Mouse (Mus musculus) mesoderm, embryonic 11.5 days (tissue): ENCODE measurements at regions not wholly inside any gene's neighbourhood (a gene's known extent, or its start where the extent isn't known, plus 50 kb on each side); places are given as distances from the start of the nearest gene placed in this dataset.

Experiments used
- DNase-seq: peaks from one replicate; pipeline ENCODE4 v3.0.0-alpha.2; 2012; ENCODE audit warnings: low read depth, low spot score

DNA sequence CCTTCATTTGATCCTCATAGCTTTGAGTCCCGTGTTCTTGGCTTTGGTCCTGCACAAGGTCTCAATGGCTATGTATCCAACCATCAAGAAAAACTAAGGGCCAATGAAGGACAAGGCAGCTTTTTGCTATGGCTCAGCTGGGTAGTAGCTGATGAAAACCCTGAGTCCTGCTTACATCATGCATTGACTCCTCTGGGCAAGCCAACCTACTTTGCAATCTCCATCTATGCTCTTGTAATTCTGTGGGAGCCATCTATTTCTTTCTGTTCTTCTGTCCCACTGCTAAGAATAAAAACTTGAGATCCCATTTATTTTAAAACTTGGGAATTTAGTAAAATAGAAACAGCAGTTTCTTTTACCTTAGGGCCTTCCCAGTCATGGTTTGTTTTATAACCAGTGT lies 391.0 kb upstream of the Lmcd1 start:
- DNase-seq: no peak

- no peak for DNase-seq
Measured at GRCm38 (mm10) chr6:111883946-111884345, 389.6 kb upstream of the Lmcd1 start.

GRCm38 (mm10) chr6:111911997-111912396 lies 361.6 kb upstream of the Lmcd1 start:
- no peak for DNase-seq

DNA sequence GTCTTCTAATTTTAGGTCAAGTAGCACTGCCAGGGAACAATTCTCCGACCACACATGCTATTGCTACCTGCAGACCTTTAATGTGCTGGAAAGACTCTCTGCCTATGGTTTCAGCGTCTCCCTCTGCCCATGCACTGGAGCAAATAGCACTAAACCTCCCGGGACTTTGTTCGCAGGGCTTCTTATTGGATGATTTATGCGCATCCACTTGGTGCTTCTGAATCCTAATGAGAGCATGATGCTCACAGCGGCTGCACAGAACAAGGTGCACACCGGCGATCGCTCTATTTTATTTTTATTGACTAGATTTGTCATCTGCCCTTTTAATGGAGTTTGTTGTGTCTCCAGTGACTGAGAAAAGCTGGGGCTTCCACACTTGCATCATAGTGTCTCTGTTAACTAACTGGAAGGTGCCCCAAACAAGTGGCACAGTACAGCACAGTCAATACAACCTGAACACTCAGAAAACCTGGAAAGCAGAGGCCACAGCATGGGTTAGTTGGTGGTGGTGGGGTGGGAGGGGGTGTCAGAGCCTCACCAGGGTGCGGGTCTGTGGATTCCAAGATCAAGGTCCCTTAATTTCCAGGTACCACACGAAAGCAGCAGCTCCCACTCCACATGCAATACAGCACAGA lies 359.7 kb upstream of the Lmcd1 start:
- peak; percentile 19 for DNase-seq

DNA sequence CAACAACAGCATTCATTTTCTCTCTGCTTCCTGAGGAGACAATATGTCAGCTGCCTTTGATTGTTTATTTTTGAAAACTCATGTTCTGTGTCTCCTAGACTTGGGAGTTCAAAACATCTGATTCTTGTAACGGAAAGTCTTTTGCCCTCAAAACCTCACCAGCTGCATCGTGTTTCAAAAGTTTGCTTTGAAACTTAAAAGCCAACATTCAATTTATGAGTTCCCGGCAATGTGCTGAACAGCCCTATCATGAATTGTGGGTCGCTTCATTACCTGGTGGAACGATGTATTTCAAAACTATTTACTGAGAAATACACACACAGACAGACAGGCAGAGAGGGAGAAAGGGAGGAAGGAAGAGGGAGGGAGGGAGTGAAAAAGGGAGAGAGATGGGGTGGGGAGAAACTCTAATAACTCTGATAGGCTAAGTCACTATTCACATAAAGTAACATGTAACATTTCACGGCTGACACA lies 356.3 kb upstream of the Lmcd1 start:
- no peak for DNase-seq

DNA sequence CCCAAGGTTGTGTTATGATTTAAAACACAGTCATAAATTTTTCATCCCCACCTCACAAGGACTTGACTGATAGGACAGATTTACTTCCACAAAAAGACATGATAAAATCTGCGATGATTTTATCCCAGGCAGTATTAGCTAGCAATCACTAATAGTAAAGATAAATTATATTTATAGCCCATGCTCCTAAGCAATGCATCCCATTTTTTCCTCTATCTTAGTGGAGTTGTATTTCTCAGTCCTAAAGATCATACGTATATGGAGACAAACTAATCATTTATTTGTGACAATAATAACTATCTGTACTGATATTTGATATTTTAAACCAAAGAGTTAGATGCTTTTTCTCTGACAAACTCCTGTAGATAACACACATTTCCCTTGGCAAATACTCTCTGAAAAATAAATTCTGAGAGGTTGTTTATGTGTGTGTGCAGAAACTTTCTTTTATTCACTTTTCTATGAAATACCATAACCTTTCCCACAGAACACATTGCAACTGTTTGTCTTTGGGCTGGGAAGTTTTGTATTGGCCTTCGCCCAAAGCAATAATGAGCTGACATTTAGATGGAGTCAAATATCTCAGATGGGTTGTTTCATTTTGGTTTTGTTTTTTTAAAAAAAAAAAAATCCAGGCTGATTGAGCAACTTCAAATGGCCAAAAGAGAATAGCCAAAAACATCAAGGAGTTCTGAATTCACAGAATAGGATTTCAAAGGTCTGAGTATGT lies 355.5 kb upstream of the Lmcd1 start:
- DNase-seq: no peak

DNA sequence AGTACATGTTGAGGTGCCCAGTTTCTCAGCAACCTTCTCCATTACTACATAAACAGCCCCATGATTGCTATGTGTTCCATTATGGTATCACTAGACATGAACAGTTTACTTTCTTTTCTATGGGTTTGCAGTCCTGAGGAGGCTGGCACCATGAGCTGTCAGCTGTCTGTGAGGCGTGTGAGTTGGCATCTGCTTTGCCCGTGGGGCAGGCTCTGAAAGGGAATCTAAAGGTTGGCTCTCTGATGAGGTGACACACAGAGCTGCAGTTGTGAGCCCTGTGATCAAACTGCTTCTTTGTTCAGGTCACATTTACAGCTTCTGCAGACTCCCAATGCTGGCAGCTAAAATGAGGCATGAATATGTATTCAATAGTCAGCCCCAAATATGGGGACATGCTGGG lies 341.0 kb upstream of the Lmcd1 start:
- no peak for DNase-seq

- DNase-seq: no peak
Measured at GRCm38 (mm10) chr6:111954401-111954800, 319.2 kb upstream of the Lmcd1 start.

DNA sequence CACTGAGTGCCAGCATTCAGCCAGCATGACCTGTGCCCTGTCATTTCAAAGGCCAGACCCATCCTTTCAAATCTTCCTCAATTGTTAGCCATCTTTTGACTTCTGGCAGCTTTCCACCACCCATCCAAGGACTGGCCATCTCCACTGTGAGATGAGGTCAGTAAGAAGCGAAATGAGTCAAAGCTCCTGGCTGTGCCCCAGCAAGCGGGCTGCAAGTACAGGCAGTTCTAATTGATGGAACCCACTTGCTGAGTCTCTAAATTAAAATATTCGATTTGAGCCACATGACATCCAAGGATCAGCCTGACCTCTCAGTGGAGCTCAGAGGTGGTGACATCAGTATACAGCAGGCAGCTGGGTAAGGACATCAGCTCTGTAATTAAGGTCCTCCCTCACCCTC lies 307.8 kb upstream of the Lmcd1 start:
- no peak for DNase-seq

DNA sequence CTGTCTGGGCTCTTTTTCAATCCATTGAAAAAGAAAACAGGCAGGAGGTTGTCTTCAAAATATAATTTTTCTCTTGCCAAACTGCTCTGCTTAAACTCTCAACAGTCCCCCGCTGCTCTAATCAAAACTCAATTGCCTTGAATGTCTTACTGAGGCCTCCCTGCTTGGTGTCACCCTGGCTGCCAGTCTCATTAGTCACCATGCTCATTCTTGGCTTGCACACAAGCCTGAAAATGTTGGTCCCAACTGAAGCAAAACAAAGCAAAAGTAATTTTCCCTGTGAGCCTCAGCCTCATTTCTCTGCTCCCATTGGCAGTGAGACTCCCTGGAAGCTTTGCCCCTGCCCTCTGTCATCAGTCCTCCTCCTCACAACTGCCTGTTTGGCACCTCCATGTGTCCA lies 288.1 kb upstream of the Lmcd1 start:
- DNase-seq: no peak

DNA sequence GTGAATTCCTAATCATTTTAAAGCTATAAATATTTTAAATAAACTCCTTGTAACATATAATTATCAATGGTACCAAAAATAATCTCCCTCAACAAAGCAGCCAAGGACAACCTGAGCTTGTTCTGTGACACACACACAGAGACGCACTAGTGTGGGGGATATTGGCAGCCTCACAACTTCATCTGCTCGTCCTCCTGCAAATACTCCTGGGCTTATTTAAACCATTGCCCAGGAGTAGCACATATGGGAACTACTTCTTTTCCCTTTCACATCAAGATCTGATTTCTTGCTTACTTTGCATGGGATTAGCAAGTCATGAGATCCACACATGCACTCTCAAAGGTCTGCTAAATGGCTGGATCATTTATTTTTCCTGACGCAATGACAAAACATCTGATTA lies 277.7 kb upstream of the Lmcd1 start:
- DNase-seq: no peak

DNA sequence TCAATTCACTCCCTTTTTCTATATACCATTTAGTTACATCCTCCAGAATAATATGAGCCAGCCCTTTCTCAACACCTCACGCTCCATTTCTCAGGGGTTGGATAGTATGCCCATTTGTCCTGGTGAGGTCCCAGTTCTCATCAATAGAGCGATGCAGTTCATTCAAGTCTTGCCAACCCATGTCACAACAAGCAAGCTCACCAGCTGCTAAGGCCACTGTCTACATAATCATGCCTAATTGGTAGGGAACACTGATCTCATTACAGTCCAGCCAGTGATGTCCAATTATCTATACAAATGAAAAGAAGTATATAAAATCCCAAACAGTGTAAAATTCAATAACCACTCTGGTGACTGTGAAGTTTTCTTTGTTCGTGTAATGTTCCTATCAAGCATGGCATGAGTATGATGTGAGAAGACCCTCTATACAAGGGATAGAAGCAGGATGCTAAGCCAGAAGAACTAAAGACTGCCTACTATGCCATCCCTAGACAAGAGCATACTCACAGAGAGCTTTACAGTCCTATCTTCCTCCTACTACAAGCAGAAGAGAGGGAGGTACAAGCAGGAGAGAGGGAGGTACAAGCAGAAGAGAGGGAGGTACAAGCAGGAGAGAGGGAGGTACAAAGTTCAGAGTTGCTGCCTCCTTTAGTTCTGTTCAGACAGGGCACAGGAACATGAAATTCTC lies 269.6 kb upstream of the Lmcd1 start:
- DNase-seq: no peak

- DNase-seq: no peak
Measured at GRCm38 (mm10) chr6:112026261-112027205, 247.0 kb upstream of the Lmcd1 start.

GRCm38 (mm10) chr6:112050548-112051184 lies 222.9 kb upstream of the Lmcd1 start:
- no peak for DNase-seq

- DNase-seq: no peak
Measured at GRCm38 (mm10) chr6:112052193-112052592, 221.4 kb upstream of the Lmcd1 start.

DNA sequence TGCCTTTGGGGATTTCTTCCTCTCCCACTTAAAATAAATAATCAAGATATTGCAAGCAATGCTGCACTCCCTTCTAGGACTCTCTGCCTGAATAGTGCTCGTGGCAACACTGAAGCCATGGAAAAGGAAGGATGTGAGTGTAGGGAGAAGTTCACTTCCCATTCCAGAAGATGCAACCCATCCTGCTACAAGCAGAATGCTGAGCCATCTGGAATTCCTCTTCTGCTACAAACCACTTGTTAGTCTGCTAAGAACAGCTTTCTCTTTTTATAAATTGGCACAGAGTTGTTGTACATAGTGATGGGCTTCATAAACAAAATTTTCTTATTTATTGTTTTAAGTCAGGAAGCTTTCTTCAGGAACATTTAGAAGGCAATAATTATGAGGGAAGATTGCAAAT lies 215.7 kb upstream of the Lmcd1 start:
- DNase-seq: no peak

GRCm38 (mm10) chr6:112062956-112063355 lies 210.6 kb upstream of the Lmcd1 start:
- DNase-seq: no peak

DNA sequence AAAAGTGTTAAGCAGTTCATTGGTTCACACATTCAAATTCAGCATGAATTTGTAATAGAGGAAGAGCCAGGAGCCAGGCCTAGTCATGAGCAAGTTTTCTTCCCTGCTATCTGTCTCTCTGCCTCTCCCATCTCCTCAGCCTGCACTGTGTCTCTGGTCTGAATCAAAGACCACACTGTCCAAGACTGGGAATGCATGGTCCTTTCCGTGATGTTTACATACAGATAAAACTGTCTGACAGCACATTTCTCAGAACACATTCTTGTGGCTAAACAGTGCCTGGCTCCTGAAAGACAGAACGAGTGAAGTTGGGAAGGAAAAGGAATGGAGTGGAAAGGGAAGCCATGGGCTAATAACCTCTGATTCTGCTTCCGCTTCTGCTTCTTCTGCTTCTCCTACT lies 183.0 kb upstream of the Lmcd1 start:
- no peak for DNase-seq

- DNase-seq: peak; percentile 62
Measured at GRCm38 (mm10) chr6:112091125-112091763, 182.3 kb upstream of the Lmcd1 start.

GRCm38 (mm10) chr6:112093300-112093699 lies 180.3 kb upstream of the Lmcd1 start:
- no peak for DNase-seq

DNA sequence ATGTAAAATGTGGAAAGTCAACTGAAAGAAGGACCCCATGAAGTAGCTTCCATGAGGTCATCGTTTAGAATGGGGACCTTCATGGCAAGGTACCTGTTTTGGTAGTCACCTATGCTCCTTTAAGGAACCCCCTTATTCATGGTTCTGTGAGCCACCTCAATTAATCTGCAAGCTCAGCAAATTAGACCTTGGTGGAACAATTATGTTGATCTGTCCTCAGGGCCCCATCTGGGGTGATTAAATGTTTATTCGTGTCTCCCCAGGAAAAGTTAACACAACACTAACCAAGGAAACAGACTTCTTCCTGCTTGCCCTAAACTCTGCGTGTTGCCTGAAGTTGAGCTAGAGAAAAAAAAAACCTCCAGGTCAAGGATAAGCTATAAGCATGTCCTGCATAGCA lies 175.9 kb upstream of the Lmcd1 start:
- no peak for DNase-seq
